Mouse (Mus musculus): ENCODE data around the gene Ctnnal1. TPM values are rescaled to one million over a fixed set of nuclear protein-coding genes. Genes with fewer than 3 reads are reported as not detected.
A peak's percentile ranks its signal among the peaks of the same experiment; 100 is the strongest.

Ctnnal1 gene
- polyA plus RNA-seq, 1 experiment from 2014 or later = 33.2 TPM

DNA sequence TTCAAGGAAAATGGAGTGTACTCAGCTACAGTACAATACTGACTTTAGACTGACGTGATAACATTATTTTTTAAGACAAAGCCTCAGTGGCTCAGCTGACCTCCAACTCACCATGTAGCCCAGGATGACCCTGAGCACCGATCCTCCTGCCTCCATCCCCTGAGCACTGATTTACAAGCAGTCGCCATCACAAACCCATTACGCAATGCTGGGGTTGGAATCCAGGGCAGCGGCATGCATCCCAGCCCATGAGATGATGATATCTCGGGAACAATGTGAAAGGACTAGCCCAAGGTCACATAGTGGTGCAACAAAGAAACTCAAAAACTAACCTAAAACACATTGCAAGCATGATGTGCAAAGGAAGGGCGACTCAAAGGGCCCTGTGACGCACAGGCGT lies 40.8 kb downstream of the Ctnnal1 start:
- no peak for DNase-seq (ENCODE audit: low spot score)
- Histone ChIP-seq H3K4me3 (no peak overlapping the region), H3K36me3 (peaks cover 25% of the 10 kb centered on the region), H3K27me3 (ENCODE audit: low read depth, poor library complexity, severe bottlenecking) (no peaks in the 10 kb centered on the region), H3K4me1 (no peaks in the 10 kb centered on the region), H3K27ac (no peak overlapping the region), H3K9me3 (replicated peaks) (no peaks in the 10 kb centered on the region)
- 94% methylated on average over 9 of the region's 9 CpGs for WGBS

DNA sequence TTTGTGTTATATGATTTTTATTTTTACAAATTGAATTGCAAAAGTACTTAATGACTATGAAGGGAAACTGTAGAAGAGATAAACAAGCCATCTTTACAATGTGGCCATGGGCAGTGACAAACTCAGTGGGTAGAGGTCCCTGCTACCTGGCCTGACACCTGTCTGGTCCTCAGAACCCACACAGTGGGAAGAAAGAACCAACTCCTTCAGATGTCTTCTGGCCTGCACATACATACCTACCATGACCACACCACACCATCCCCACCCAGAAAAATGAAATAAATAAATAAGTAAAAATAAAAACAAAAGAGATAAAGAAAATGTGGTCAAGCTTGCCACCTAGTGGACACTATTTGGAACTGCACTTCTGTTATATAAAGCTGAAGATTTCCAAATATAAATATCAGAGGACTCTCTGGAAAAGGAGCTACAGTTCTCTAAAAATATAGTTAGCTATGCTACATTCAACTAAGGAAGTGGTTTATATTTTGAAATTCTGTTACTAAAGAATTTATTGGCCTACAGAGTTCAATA lies 44.9 kb downstream of the Ctnnal1 start:
- peaks cover 9% of the 10 kb centered on the region for H3K4me1 ChIP-seq
- no peaks in the 10 kb centered on the region for H3K27me3 ChIP-seq (ENCODE audit: low read depth, poor library complexity, severe bottlenecking)
- peaks cover 8% of the 10 kb centered on the region; the same call in 1 of the 2 replicates for H3K36me3 ChIP-seq
- H3K27ac ChIP-seq = no peak overlapping the region
- no peak for DNase-seq (ENCODE audit: low spot score)
- H3K4me3 ChIP-seq = no peak overlapping the region
- H3K9me3 ChIP-seq (replicated peaks) = no peaks in the 10 kb centered on the region

DNA sequence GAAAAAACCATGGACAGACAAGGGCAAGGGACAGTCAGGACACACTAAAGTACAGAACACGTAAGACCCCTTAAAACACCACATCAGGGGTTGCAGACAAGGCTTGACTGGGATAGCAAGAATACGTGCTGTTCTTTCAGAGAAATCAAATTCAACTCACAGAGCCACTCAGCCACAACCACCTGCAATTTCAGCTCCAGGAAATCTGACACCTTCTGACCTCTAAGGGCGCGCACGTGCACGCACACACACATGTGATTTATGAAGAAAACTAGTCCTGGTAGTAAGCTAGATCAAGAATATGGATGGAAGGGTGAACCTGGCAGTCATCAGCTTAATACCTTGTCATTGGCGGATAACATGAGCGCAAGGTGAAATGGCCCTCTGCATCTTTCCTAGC lies 49.9 kb downstream of the Ctnnal1 start:
- Histone ChIP-seq H3K36me3 (0 out of 2 replicates have a peak, but pooled peaks cover 5% of the 10 kb centered on the region), H3K4me1 (peaks cover 19% of the 10 kb centered on the region), H3K27ac (no peak overlapping the region), H3K27me3 (ENCODE audit: low read depth, poor library complexity, severe bottlenecking) (no peaks in the 10 kb centered on the region), H3K9me3 (replicated peaks) (no peaks in the 10 kb centered on the region), H3K4me3 (no peak overlapping the region)
- peak; percentile 57 for DNase-seq (ENCODE audit: low spot score)
- WGBS = 62% methylated on average over 8 of the region's 8 CpGs

DNA sequence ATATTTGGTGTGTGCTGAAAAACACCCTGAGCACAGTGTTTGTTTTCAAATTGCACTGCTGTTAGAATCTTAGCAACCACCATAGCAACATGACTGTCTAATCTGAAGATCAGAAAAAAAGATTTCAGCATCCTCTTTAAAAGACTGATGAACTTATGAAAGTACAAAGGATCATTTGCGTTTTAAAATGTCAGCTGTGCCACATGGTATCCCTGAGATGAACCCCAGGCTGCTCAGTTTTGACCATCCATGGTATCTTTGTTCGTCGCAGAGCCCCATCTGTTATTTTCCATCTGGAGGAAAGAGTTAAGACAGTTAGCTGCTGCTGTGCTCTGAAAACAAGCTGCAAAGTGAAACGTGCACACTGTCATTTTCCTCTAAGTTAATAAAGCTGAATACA lies 52.9 kb downstream of the Ctnnal1 start:
- peaks cover 20% of the 10 kb centered on the region for H3K36me3 ChIP-seq
- WGBS = 93% methylated on average over 4 of the region's 4 CpGs

DNA sequence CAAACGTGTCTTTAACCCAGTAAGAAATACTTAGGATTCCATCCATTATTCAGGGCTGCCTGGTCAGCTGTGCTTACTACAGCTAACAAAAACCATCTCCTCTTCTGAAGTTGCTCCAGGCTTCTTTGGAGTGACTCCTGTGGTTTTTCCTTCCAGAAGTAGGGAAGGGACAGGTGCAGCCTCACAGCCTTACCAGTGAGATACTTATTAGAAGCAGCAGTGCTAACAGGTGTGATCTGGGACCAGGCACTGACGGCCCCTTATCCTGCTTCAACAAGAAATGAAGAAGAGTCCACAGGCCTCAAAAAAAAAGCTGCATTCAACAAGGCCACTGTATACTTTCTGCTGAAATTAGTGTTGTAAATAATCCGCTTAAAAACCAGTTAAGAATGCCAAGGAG lies 53.3 kb downstream of the Ctnnal1 start:
- WGBS = 81% methylated on average over 3 of the region's 3 CpGs
- H3K36me3 ChIP-seq = peaks cover 22% of the 10 kb centered on the region
- no peaks in the 10 kb centered on the region for H3K9me3 ChIP-seq (replicated peaks)
- H3K27me3 ChIP-seq (ENCODE audit: low read depth, poor library complexity, severe bottlenecking) = no peaks in the 10 kb centered on the region
- DNase-seq (ENCODE audit: low spot score) = no peak
- peaks cover 19% of the 10 kb centered on the region for H3K4me1 ChIP-seq
- H3K27ac ChIP-seq = no peak overlapping the region
- no peak overlapping the region for H3K4me3 ChIP-seq

More for the DNA sequence above, 52.9 kb downstream of the Ctnnal1 start:
- H3K9me3 ChIP-seq (replicated peaks) = no peaks in the 10 kb centered on the region
- H3K4me3 ChIP-seq = no peak overlapping the region
- H3K27me3 ChIP-seq (ENCODE audit: low read depth, poor library complexity, severe bottlenecking) = no peaks in the 10 kb centered on the region
- H3K4me1 ChIP-seq = peaks cover 19% of the 10 kb centered on the region
- H3K27ac ChIP-seq = no peak overlapping the region
- DNase-seq (ENCODE audit: low spot score) = no peak

DNA sequence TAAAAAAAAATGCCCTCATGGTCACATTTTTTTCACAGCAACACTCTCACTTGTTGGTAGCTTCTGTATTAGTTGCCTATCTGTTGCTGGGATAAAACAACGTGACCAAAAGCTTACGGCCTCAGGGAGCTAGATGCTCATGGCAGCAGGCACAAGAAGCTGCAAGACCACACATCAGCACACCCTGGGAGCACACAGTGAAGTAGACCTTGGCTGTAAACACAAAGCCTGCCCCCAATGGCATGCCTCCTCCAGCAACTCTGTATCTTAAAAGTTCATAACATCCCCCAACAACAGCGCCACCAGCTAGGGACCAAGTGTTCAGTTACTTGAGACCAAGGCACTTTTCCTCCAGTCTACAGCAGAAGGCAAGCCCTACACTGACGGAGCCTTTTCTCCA lies 55.9 kb downstream of the Ctnnal1 start:
- no peaks in the 10 kb centered on the region; the same call in 1 of the 2 replicates for H3K4me1 ChIP-seq
- no peak overlapping the region for H3K4me3 ChIP-seq
- DNase-seq (ENCODE audit: low spot score) = no peak
- H3K9me3 ChIP-seq (replicated peaks) = no peaks in the 10 kb centered on the region
- peaks cover 48% of the 10 kb centered on the region for H3K36me3 ChIP-seq
- no peak overlapping the region for H3K27ac ChIP-seq
- no peaks in the 10 kb centered on the region for H3K27me3 ChIP-seq (ENCODE audit: low read depth, poor library complexity, severe bottlenecking)
- 75% methylated on average over 4 of the region's 4 CpGs for WGBS

DNA sequence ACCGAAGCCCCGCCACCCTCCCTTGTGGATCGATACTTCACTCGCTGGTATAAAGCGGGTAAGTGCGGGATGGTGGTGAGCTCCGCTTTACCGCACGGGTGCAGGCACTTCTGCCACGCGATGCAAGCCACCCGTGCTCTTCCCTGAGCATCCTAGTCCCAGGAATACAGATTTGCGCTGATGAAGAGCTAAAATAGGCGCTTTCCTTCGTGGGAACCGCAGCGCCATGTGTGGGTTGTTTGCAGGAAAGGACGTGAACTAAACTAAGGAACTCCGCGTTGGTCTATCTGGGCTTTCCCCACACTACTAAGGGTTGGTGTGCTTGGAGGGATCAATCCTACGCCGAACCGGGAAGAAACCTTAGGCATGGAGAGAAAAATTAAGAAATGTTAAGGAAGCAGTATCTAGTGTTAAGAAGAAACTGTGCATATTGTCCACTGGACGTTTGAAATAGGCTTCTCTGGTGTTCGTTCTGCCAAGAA lies 62.3 kb downstream of the Ctnnal1 start:
- H3K4me1 ChIP-seq = peaks cover 20% of the 10 kb centered on the region
- H3K36me3 ChIP-seq = peaks cover 67% of the 10 kb centered on the region
- peak overlapping the region; percentile 95 for H3K27ac ChIP-seq
- peak overlapping the region; percentile 98 for H3K4me3 ChIP-seq
- H3K27me3 ChIP-seq (ENCODE audit: low read depth, poor library complexity, severe bottlenecking) = no peaks in the 10 kb centered on the region
- 2% methylated on average over 25 of the region's 25 CpGs for WGBS
- DNase-seq (ENCODE audit: low spot score) = no peak
- no peaks in the 10 kb centered on the region for H3K9me3 ChIP-seq (replicated peaks)

DNA sequence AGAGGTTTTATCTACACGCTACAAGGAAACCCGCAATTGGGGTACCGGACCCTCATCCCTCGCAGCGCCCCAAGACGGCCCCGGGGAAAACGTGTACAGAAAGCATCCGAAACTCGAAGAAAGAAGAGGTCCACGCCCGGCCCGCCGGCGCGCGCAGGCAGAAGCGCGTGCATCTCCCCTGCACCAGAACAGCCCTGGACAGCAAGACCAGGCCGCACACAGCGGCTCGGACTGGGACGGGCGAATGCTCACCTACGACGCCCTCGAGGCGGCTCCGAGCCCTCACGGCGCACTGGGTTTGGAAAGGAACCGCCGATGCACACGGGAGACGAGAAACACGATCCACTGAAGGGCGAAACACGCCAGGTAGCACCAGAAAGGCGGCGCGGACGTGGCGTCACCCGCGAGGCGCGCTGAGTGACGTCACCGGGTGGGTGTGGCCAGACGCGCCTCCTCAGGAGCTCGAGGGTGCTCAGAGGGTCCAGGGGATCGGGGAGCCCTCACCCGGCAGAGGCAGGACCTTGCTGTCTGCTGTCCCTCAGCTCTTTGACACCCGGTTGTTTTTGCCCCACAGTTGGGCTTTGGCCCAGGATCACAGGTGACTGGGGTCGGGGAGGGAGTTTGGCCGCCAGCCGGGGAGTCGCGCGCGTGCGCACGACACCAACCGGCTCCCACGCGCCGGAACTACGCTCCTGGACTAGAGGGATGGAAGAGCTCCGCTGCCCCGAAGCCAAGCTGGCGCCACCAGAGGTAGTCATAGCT lies 62.9 kb downstream of the Ctnnal1 start, which contains the start of the genes Elp1 and Fam206a:
Elp1 (minus strand) TSS at position 425 of the 762 bp plus-strand sequence.
Fam206a (plus strand) TSS at position 439 of the 762 bp plus-strand sequence.
- H3K4me3 ChIP-seq = peak within 1 kb of the TSS; percentile 98
- no peaks in the 10 kb centered on the region for H3K27me3 ChIP-seq (ENCODE audit: low read depth, poor library complexity, severe bottlenecking)
- under 1% methylated on average over 72 of the region's 72 CpGs for WGBS
- DNase-seq (ENCODE audit: low spot score) = peak; percentile 98
- peaks cover 67% of the 10 kb centered on the region for H3K36me3 ChIP-seq
- H3K27ac ChIP-seq = peak within 1 kb of the TSS; percentile 95
- H3K4me1 ChIP-seq = peaks cover 20% of the 10 kb centered on the region
- H3K9me3 ChIP-seq (replicated peaks) = no peaks in the 10 kb centered on the region

DNA sequence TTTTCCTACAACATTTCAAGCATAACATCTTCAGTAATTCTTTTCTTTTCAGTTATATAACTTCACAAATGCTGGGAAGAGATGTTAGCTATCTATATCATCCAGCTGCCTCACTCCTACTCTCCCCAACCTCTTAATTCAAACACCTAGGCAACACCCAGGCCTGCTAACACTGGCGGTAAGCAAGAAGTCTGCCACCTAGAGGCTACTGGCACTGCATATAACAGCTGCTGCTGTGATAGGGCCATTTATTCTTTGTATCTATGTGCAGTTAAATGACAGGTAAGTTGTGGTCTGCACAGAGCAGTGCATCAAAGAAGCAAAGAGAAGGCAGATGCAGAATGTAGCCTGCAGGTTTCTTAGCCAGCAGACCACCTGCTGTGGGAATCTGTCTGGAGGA lies 73.6 kb downstream of the Ctnnal1 start:
- Histone ChIP-seq H3K27ac (no peak overlapping the region), H3K36me3 (peaks cover 94% of the 10 kb centered on the region), H3K9me3 (replicated peaks) (no peaks in the 10 kb centered on the region), H3K27me3 (ENCODE audit: low read depth, poor library complexity, severe bottlenecking) (no peaks in the 10 kb centered on the region), H3K4me1 (no peaks in the 10 kb centered on the region), H3K4me3 (no peak overlapping the region)
- WGBS = 49% methylated on average over 1 of the region's 1 CpGs
- DNase-seq (ENCODE audit: low spot score) = no peak

DNA sequence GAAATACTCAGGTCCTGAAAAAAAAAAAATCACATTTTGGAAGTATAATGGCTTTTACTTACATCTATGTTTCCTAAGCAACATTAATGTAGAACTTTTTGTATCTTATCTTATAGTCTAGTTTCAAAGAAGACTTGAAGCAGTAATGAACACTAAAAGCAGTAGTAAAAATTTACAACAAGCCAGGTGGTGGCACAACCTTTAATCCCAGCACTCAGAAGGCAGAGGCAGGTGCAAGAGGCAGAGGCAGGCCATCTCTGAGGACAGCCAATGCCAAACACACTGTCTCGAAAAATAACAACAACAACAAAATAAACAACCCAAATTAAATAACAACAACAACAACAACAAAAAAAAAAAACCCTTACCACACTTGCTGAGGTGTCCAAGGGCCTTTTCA lies 93.9 kb downstream of the Ctnnal1 start:
- peaks cover 100% of the 10 kb centered on the region for H3K36me3 ChIP-seq
- WGBS = 79% methylated on average over 1 of the region's 1 CpGs

DNA sequence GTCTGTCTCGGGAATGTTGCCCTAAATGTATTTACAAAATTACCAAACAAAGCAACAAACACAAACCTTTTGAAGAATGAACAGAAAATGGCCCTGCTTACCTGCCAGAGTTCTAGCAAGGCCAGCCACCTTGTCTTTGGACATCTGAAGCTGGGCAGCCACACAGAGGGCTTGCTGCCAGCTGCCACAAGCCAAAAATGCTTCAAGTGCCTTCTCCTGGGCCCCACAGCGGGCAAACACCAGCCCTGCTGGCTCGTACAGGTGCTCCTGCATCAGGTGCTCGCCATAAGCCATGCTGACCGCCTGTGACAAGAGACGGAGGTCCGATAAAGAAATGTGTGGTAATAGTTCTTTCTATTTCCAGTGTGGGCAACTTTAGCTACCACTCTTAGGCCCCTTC lies 96.1 kb downstream of the Ctnnal1 start:
- Histone ChIP-seq H3K9me3 (replicated peaks) (no peaks in the 10 kb centered on the region), H3K27ac (no peak overlapping the region), H3K36me3 (peaks cover 100% of the 10 kb centered on the region), H3K27me3 (ENCODE audit: low read depth, poor library complexity, severe bottlenecking) (no peaks in the 10 kb centered on the region), H3K4me3 (no peak overlapping the region), H3K4me1 (no peaks in the 10 kb centered on the region)
- 92% methylated on average over 7 of the region's 7 CpGs for WGBS
- DNase-seq (ENCODE audit: low spot score) = no peak

More for the DNA sequence above, 93.9 kb downstream of the Ctnnal1 start:
- Histone ChIP-seq H3K27ac (no peak overlapping the region), H3K4me3 (no peak overlapping the region), H3K27me3 (ENCODE audit: low read depth, poor library complexity, severe bottlenecking) (no peaks in the 10 kb centered on the region), H3K4me1 (no peaks in the 10 kb centered on the region), H3K9me3 (replicated peaks) (no peaks in the 10 kb centered on the region)
- no peak for DNase-seq (ENCODE audit: low spot score)

DNA sequence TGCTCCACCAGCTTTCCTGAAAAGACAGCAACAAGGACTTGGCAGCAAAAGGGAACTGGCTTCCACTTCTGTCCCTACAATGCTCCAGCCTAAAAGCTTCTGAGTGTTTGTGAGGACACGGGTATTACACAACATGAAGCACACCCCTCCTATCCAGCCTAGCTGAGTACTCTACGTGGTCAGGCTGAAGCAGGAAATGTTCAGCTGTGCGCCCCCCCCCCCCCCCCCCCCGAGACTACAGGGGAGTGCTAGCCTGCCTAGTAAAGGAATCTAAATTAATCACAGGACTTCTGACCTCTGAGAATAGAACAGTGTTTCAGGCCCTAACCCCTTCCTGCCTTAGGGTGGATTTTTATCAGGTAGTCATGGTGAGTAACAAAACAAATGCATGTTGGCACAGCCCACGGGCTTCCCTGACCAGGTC lies 97.1 kb downstream of the Ctnnal1 start:
- no peaks in the 10 kb centered on the region for H3K4me1 ChIP-seq
- no peaks in the 10 kb centered on the region for H3K9me3 ChIP-seq (replicated peaks)
- no peak overlapping the region for H3K27ac ChIP-seq
- no peak overlapping the region for H3K4me3 ChIP-seq
- DNase-seq (ENCODE audit: low spot score) = no peak
- H3K36me3 ChIP-seq = peaks cover 100% of the 10 kb centered on the region
- H3K27me3 ChIP-seq (ENCODE audit: low read depth, poor library complexity, severe bottlenecking) = no peaks in the 10 kb centered on the region
- WGBS = 82% methylated on average over 5 of the region's 5 CpGs
